Mouse (Mus musculus) left cerebral cortex, postnatal 4 days (tissue): ENCODE measurements around the gene Slc38a5. TPM values are rescaled to one million over a fixed set of nuclear protein-coding genes. Genes with fewer than 3 reads are reported as not detected.
A peak's percentile ranks its signal among the peaks of the same experiment; 100 is the strongest.

Experiments
- DNase-seq: peaks from one replicate; pipeline ENCODE4 v3.0.0-alpha.2; 2022
- intact Hi-C: fragments of 180-260 bp; cut with DNase I; formaldehyde crosslinking; loops from one replicate; pipeline ENCODE4 v1.15.1; 2025
- total RNA-seq, 2 experiments: library from RNA; stranded (reverse); gene quantifications; 2 replicates each; pipeline ENCODE4 v1.2.3; 2021

The Slc38a5 gene
- 10 to 100 TPM; 31.4 to 34.9 TPM for total RNA-seq

GRCm38 (mm10) chrX:8271083-8271820 lies at the start of gene Slc38a5:
Gene Slc38a5 (plus strand): TSS chrX:8271133.
- intact Hi-C loops = no loop called here

GRCm38 (mm10) chrX:8222296-8222677 lies 48.6 kb upstream of the Slc38a5 start:
- peak; percentile 21 for DNase-seq
- intact Hi-C loops = no loop called here

More at GRCm38 (mm10) chrX:8271083-8271820, at the start of gene Slc38a5:
- DNase-seq = no peak

- intact Hi-C loops = no loop called here
- peak; percentile 27 for DNase-seq
Measured at GRCm38 (mm10) chrX:8222678-8223421, 48.1 kb upstream of the Slc38a5 start.

GRCm38 (mm10) chrX:8223473-8223872 lies 47.5 kb upstream of the Slc38a5 start:
- intact Hi-C loops = no loop called here

GRCm38 (mm10) chrX:8230272-8230671 lies 40.7 kb upstream of the Slc38a5 start:
- intact Hi-C loops = no loop called here
- DNase-seq = no peak

More at GRCm38 (mm10) chrX:8223473-8223872, 47.5 kb upstream of the Slc38a5 start:
- no peak for DNase-seq

GRCm38 (mm10) chrX:8233602-8234001 lies 37.3 kb upstream of the Slc38a5 start:
- no peak for DNase-seq
- intact Hi-C loops = no loop called here

- no peak for DNase-seq
- intact Hi-C loops = no loop called here
Measured at GRCm38 (mm10) chrX:8236704-8237103, 34.2 kb upstream of the Slc38a5 start.

GRCm38 (mm10) chrX:8238804-8239395 lies 32.0 kb upstream of the Slc38a5 start:
- DNase-seq = no peak
- intact Hi-C loops = no loop called here

- no peak for DNase-seq
- intact Hi-C loops = loop anchor here (5.0 kb wide), 1 partner anchor 50 kb away; no protein-coding TSS in a partner anchor
Measured at GRCm38 (mm10) chrX:8247680-8248079, 23.3 kb upstream of the Slc38a5 start.

GRCm38 (mm10) chrX:8248542-8249120 lies 22.3 kb upstream of the Slc38a5 start:
- intact Hi-C loops = loop anchor here (5.0 kb wide), 1 partner anchor 51 kb away; no protein-coding TSS in a partner anchor
- DNase-seq = no peak

GRCm38 (mm10) chrX:8251789-8252333 lies 19.1 kb upstream of the Slc38a5 start:
- intact Hi-C loops = no loop called here
- no peak for DNase-seq

- peak; percentile 76 for DNase-seq
- intact Hi-C loops = no loop called here
Measured at GRCm38 (mm10) chrX:8252334-8253285, 18.3 kb upstream of the Slc38a5 start, which contains the start of gene Ftsj1. Gene Ftsj1 (minus strand): TSS chrX:8252406.

GRCm38 (mm10) chrX:8253711-8254110 lies 17.2 kb upstream of the Slc38a5 start:
- intact Hi-C loops = no loop called here
- no peak for DNase-seq

GRCm38 (mm10) chrX:8255807-8256206 lies 15.1 kb upstream of the Slc38a5 start:
- no peak for DNase-seq
- intact Hi-C loops = no loop called here

- intact Hi-C loops = no loop called here
- DNase-seq = no peak
Measured at GRCm38 (mm10) chrX:8259478-8259877, 11.5 kb upstream of the Slc38a5 start.

- no peak for DNase-seq
- intact Hi-C loops = no loop called here
Measured at GRCm38 (mm10) chrX:8263156-8263804, 7.7 kb upstream of the Slc38a5 start.

GRCm38 (mm10) chrX:8264222-8264621 lies 6.7 kb upstream of the Slc38a5 start:
- intact Hi-C loops = no loop called here
- DNase-seq = no peak

GRCm38 (mm10) chrX:8272000-8272399 lies 1.1 kb downstream of the Slc38a5 start:
- no peak for DNase-seq
- intact Hi-C loops = no loop called here

- intact Hi-C loops = no loop called here
- DNase-seq = no peak
Measured at GRCm38 (mm10) chrX:8274056-8274455, 3.1 kb downstream of the Slc38a5 start.
